Mouse (Mus musculus): ENCODE measurements at regions not wholly inside any gene's neighbourhood (a gene's known extent, or its start where the extent isn't known, plus 50 kb on each side); places are given as distances from the start of the nearest gene placed in this dataset.

DNA sequence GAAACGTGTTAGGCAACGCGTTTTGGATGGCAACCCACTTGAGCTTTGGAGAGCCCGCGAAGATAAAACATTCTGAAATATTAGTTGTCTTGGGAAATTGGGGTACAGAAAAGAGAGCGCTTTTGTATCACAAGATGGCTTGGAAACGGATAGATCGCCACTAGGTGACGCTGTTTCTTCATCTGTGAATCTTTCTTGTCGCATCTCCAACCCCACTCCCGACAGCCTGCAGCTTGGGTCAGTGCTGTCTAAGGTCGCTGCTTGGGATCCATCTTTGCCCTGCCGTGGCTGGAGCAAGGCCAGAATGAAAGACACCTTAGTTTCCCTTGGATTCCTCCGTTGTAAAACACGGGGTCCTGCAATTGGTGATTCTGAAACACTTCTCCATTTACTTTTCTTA, 88.3 kb downstream of the Aldh8a1 start:
- H3K4me2 ChIP-seq: peak overlapping the region; percentile 42
- H3K4me1 ChIP-seq: peaks cover 11% of the 10 kb centered on the region; the same call in 1 of the 2 replicates
- no peaks in the 10 kb centered on the region for H3K36me3 ChIP-seq
- H3K27me3 ChIP-seq (replicated peaks): peaks cover 15% of the 10 kb centered on the region; the same call in 1 of the 2 replicates
- 2% methylated on average over 15 of the region's 15 CpGs for WGBS
- no peak overlapping the region for H3K4me3 ChIP-seq (replicated peaks)
- no peak overlapping the region for H3K9ac ChIP-seq (replicated peaks)
- H3K27ac ChIP-seq (replicated peaks): no peak overlapping the region
- no peaks in the 10 kb centered on the region for H3K9me3 ChIP-seq (replicated peaks)
- peak; percentile 81 for ATAC-seq (ENCODE audit: low FRiP score)

DNA sequence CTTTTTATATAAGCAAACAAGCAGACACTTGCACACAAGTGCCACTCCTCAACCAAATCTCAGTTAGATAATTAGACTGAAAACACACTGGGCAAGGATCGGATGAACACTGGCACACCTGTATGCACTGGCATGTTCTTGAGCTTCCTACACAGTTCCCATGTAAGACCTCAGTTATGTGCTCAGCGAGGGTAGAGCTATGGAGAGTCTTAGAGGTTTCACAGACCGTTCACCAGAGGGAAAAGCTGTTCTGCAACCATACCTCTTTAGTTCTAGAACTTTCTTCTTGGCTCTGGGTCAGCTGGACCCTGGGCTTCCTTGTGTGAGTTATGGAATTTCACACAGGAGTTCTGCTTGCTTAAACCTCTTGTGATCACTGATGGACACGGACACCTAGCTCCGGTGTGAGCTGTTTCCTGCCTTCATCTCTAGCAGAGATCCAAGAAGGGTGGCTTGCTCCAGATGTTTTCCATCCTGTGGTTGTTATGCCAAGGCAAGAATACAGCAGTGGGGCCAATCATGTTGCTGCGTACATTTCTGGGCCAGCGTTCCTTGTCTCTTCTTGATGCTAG, 88.8 kb downstream of the Aldh8a1 start:
- 0 out of 2 replicates have a peak overlapping the region, but pooled peaks have one; percentile 42 for H3K4me2 ChIP-seq
- no peak overlapping the region for H3K9ac ChIP-seq (replicated peaks)
- ATAC-seq (ENCODE audit: low FRiP score): no peak
- H3K4me1 ChIP-seq: peaks cover 11% of the 10 kb centered on the region; the same call in 1 of the 2 replicates
- H3K36me3 ChIP-seq: no peaks in the 10 kb centered on the region
- 73% methylated on average over 7 of the region's 7 CpGs for WGBS
- no peak overlapping the region for H3K27ac ChIP-seq (replicated peaks)
- no peaks in the 10 kb centered on the region for H3K9me3 ChIP-seq (replicated peaks)
- peaks cover 15% of the 10 kb centered on the region; the same call in 1 of the 2 replicates for H3K27me3 ChIP-seq (replicated peaks)
- H3K4me3 ChIP-seq (replicated peaks): no peak overlapping the region

DNA sequence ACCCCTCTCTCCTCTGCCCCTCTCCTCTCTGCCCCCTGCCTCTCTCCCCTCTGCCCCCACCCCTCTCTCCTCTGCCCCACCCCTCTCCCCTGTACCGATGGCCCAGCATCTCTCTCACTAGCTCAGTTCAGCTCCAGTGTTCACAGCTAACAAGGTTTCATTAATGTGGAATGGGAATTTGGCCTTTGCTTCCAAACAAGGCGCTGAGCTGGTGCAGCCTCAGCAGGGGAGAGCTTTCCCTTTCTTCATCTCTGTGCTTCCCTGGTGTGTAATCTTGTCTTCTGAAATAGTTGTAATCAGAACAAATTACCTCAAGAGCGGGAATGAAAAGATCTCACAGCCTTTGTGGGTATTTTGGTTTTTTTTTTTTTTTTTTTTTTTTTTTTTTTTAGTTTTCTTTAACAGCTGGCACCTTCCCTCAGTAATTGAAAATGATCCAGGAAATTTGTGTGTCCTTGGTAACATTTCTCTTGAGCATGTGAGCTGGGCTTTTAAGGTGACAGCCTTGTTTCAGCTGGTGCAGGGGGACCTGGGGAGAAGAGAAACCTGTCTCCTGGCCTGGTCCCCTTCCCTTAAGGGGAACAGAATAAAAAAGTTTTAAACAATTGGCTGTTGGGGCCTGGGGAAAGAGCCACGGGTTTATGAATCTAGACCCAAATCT, 90.5 kb downstream of the Aldh8a1 start:
- Histone ChIP-seq H3K27me3 (replicated peaks) (peaks cover 15% of the 10 kb centered on the region; the same call in 1 of the 2 replicates), H3K4me2 (no peak overlapping the region), H3K9ac (replicated peaks) (no peak overlapping the region), H3K36me3 (no peaks in the 10 kb centered on the region), H3K4me1 (peaks cover 11% of the 10 kb centered on the region; the same call in 1 of the 2 replicates), H3K4me3 (replicated peaks) (no peak overlapping the region), H3K27ac (replicated peaks) (no peak overlapping the region), H3K9me3 (replicated peaks) (no peaks in the 10 kb centered on the region)
- WGBS: 20% methylated on average over 4 of the region's 4 CpGs
- peak; percentile 43; the same call in 1 of the 2 replicates for ATAC-seq (ENCODE audit: low FRiP score)

DNA sequence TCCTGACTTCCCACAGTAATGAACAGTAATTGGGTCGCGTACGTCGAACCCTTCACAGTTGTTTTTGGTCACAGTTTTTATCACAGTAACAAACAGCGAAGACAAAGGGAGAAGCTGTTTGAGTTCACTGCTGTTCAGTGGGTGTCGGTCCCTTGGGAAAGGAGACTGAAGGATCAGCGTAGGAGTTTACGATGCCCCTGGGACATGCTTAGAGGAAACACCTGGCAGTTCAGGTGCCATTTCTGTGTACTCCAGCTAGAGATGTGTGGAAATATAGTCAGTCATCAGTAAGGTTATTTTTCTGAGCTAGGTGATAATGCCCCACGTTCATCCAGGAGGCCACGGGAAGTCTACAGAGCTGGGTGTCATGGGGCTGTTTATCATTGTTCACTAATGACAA, 91.3 kb downstream of the Aldh8a1 start:
- no peak overlapping the region for H3K4me3 ChIP-seq (replicated peaks)
- peaks cover 11% of the 10 kb centered on the region; the same call in 1 of the 2 replicates for H3K4me1 ChIP-seq
- WGBS: 59% methylated on average over 10 of the region's 10 CpGs
- no peak overlapping the region for H3K9ac ChIP-seq (replicated peaks)
- H3K27ac ChIP-seq (replicated peaks): no peak overlapping the region
- no peaks in the 10 kb centered on the region for H3K36me3 ChIP-seq
- H3K4me2 ChIP-seq: no peak overlapping the region
- peaks cover 15% of the 10 kb centered on the region; the same call in 1 of the 2 replicates for H3K27me3 ChIP-seq (replicated peaks)
- no peak for ATAC-seq (ENCODE audit: low FRiP score)
- H3K9me3 ChIP-seq (replicated peaks): no peaks in the 10 kb centered on the region

DNA sequence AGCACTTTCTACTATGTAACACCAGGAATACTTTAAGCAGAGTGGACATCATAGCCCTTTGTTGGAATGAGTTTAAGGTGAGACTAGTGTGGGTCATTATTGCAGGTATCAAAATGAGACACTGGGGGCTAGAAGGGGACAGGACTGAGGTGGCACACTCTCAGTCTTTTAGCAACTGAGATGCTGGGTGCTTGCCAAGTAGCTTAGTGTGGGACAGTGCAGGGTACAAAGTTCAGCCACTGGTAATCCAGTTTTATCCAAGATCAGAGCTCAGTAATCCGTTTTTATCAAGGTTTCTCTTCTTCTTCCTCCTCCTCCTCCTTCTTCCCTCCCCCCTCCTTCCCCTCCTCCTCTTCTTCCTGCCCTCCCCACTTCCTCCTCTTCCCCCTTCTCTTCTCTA, 92.9 kb downstream of the Aldh8a1 start:
- Histone ChIP-seq H3K36me3 (no peaks in the 10 kb centered on the region), H3K27ac (replicated peaks) (no peak overlapping the region), H3K4me3 (replicated peaks) (no peak overlapping the region), H3K9me3 (replicated peaks) (no peaks in the 10 kb centered on the region), H3K27me3 (replicated peaks) (0 out of 2 replicates have a peak, but pooled peaks cover 9% of the 10 kb centered on the region), H3K4me2 (no peak overlapping the region), H3K4me1 (peaks cover 11% of the 10 kb centered on the region; the same call in 1 of the 2 replicates), H3K9ac (replicated peaks) (no peak overlapping the region)
- no peak for ATAC-seq (ENCODE audit: low FRiP score)
- WGBS: 56% methylated on average over 1 of the region's 1 CpGs

DNA sequence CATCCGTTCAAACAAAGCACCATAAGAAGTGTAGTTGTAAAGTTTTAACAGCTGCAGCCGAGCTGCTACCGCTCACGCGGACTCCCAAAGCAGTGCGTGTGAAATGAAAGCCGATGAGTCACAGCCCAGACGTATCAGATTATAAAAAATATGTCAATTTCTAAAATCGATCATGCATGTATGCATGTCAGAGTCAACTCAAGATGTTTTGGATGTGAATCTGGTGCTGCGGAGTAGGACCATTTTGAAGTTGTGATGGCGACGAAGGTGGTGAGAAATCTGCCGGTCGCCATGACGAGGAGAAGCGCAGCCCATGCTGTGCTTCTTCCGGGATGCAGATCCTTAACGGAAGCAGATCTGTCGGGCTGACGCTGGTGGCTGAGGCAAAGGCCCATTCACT, 93.5 kb downstream of the Aldh8a1 start:
- 0 out of 2 replicates have a peak, but pooled peaks cover 9% of the 10 kb centered on the region for H3K27me3 ChIP-seq (replicated peaks)
- H3K9ac ChIP-seq (replicated peaks): no peak overlapping the region
- H3K9me3 ChIP-seq (replicated peaks): no peaks in the 10 kb centered on the region
- peaks cover 6% of the 10 kb centered on the region; the same call in 1 of the 2 replicates for H3K4me1 ChIP-seq
- whole genome bisulfite sequencing: 73% methylated on average over 20 of the region's 20 CpGs
- no peak overlapping the region; the same call in 1 of the 2 replicates for H3K4me2 ChIP-seq
- H3K36me3 ChIP-seq: no peaks in the 10 kb centered on the region
- H3K27ac ChIP-seq (replicated peaks): no peak overlapping the region
- ATAC-seq (ENCODE audit: low FRiP score): no peak
- no peak overlapping the region for H3K4me3 ChIP-seq (replicated peaks)

DNA sequence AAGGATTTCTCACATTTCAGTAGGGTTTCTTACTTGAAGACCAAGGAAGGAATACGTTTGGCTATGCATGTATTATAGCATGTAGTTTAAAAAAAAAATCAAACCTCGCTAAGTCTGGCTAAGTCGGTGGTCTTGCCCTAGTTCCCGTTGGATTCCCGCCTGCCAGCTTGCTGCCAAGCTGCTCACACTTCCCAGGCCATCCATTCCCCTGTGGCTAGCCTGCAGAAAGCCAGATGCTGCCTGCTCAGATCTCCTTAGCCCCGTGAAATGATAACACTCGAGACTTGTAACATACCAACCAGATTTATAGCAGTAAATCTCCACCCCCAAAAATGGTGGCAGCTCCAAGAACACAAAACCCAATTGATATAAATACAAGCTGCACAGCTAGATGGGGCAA, 97.2 kb downstream of the Aldh8a1 start:
- WGBS: 67% methylated on average over 7 of the region's 7 CpGs
- 0 out of 2 replicates have a peak, but pooled peaks cover 4% of the 10 kb centered on the region for H3K27me3 ChIP-seq (replicated peaks)
- no peaks in the 10 kb centered on the region for H3K9me3 ChIP-seq (replicated peaks)
- no peak for ATAC-seq (ENCODE audit: low FRiP score)
- H3K36me3 ChIP-seq: no peaks in the 10 kb centered on the region
- no peak overlapping the region for H3K27ac ChIP-seq (replicated peaks)
- H3K9ac ChIP-seq (replicated peaks): no peak overlapping the region
- no peak overlapping the region for H3K4me3 ChIP-seq (replicated peaks)
- no peak overlapping the region for H3K4me2 ChIP-seq
- H3K4me1 ChIP-seq: no peaks in the 10 kb centered on the region

DNA sequence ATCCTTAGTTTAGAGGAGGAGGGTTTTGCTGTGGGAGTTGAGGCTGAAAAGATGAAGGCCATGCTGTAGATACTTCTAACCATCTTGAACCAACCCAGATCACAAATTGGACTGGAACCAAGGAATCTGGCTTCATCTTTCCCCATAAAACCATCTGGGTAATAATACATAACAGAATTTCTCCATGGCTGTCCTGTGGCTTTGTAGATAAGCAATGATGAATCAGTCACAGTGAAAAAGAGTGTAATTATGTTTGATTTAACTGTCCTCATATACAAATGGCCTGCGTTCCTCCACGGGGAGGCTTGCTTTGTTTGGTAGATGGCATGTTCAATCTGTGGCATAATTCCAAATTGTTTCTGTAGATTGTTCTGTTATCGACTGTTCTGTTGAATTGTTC, 100.9 kb downstream of the Aldh8a1 start:
- Histone ChIP-seq H3K27me3 (replicated peaks) (no peaks in the 10 kb centered on the region), H3K4me3 (replicated peaks) (no peak overlapping the region), H3K9ac (replicated peaks) (no peak overlapping the region), H3K36me3 (no peaks in the 10 kb centered on the region), H3K27ac (replicated peaks) (no peak overlapping the region), H3K4me1 (no peaks in the 10 kb centered on the region), H3K9me3 (replicated peaks) (no peaks in the 10 kb centered on the region), H3K4me2 (no peak overlapping the region)
- no peak for ATAC-seq (ENCODE audit: low FRiP score)
- WGBS: 65% methylated on average over 3 of the region's 3 CpGs

DNA sequence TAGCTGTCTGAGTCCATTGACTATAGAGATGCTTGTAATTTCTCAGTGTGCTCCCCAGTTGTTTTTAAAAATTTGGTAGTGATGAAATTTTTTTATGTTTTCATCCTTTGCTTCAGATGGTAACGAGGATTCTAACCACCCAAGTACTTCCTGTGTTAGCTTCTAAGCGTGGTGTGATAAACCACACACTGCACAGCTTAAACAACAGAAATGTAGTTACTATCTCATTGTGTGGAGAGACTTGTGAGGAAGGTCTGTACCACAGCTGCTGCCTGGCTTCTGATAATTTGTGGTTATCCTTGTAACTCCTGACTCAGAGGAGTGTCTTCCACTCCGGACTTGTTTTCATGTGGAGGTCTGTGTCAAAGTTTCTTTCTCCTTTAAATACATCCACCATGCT, 102.3 kb downstream of the Aldh8a1 start:
- H3K9me3 ChIP-seq (replicated peaks): no peaks in the 10 kb centered on the region
- no peak overlapping the region for H3K4me2 ChIP-seq
- H3K9ac ChIP-seq (replicated peaks): no peak overlapping the region
- no peaks in the 10 kb centered on the region for H3K4me1 ChIP-seq
- 89% methylated on average over 3 of the region's 3 CpGs for WGBS
- H3K4me3 ChIP-seq (replicated peaks): no peak overlapping the region
- H3K27ac ChIP-seq (replicated peaks): no peak overlapping the region
- H3K36me3 ChIP-seq: no peaks in the 10 kb centered on the region
- no peaks in the 10 kb centered on the region for H3K27me3 ChIP-seq (replicated peaks)
- no peak for ATAC-seq (ENCODE audit: low FRiP score)

DNA sequence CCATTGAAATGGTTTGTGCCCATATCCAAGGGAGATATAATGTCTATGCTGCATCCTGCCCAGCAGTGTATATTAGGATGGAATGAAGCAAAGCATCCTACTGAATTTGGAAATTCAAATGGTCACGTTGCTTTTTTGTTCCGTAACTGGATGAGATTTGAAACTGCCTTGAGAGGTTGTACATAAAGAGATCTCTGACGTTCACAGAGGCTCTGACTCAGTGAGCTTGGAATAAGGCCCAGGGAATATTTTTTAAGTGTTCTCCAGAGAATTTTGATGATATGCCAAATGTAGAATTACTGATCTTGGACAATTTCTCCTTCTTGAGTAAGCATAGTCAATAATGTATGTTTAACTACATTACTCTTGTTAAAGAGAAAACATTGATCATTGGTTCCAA, 104.2 kb downstream of the Aldh8a1 start:
- Histone ChIP-seq H3K9me3 (replicated peaks) (no peaks in the 10 kb centered on the region), H3K4me1 (no peaks in the 10 kb centered on the region), H3K4me2 (no peak overlapping the region), H3K4me3 (replicated peaks) (no peak overlapping the region), H3K27ac (replicated peaks) (no peak overlapping the region), H3K9ac (replicated peaks) (no peak overlapping the region), H3K27me3 (replicated peaks) (no peaks in the 10 kb centered on the region), H3K36me3 (no peaks in the 10 kb centered on the region)
- ATAC-seq (ENCODE audit: low FRiP score): no peak
- WGBS: 93% methylated on average over 3 of the region's 3 CpGs

DNA sequence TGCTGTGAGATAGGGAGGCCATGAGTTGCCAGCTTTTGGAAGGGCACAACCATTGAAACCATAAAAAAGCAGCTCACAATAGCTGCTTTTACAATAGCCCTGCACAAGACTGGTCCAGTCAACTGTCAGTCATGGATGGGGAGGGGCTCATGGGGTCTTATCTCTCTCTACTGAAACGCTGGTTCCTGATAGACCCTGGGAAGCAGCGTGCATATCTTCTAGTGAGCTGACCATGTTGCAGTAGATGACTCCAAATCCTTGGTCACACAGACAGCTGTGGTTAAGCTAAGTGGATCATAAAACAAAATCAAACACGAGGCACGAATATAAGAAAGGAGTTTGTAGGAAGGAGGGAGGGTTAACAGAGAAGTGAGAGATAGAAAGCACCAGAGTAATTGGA, 105.0 kb downstream of the Aldh8a1 start:
- no peak overlapping the region for H3K9ac ChIP-seq (replicated peaks)
- H3K4me3 ChIP-seq (replicated peaks): no peak overlapping the region
- H3K36me3 ChIP-seq: no peaks in the 10 kb centered on the region
- no peaks in the 10 kb centered on the region for H3K4me1 ChIP-seq
- H3K9me3 ChIP-seq (replicated peaks): no peaks in the 10 kb centered on the region
- ATAC-seq (ENCODE audit: low FRiP score): no peak
- 75% methylated on average over 4 of the region's 4 CpGs for WGBS
- H3K27ac ChIP-seq (replicated peaks): no peak overlapping the region
- H3K27me3 ChIP-seq (replicated peaks): no peaks in the 10 kb centered on the region
- no peak overlapping the region for H3K4me2 ChIP-seq

DNA sequence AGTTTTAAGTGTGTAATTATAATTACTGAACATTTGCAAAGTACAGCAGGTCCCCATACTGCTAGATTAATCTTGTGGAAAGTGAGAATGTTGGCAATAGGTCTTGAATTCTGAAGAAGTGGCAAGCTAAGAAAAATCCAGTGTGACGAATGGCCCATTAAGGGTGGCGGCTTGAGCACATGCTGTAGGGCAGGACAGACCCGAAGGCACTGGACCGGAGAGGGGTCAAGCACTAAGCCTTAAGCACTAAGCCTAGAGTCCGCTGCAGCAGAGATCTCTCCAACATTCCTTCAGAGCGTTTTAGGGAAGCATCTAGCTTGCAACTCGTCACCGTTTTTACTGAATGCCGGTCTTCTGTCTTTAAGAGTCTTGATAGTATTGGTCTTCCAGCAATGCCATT, 105.6 kb downstream of the Aldh8a1 start:
- Histone ChIP-seq H3K9me3 (replicated peaks) (no peaks in the 10 kb centered on the region), H3K4me3 (replicated peaks) (no peak overlapping the region), H3K4me1 (no peaks in the 10 kb centered on the region), H3K27me3 (replicated peaks) (no peaks in the 10 kb centered on the region), H3K27ac (replicated peaks) (no peak overlapping the region), H3K9ac (replicated peaks) (no peak overlapping the region), H3K36me3 (no peaks in the 10 kb centered on the region), H3K4me2 (no peak overlapping the region)
- WGBS: 84% methylated on average over 9 of the region's 9 CpGs
- no peak for ATAC-seq (ENCODE audit: low FRiP score)
